Mouse (Mus musculus) neural tube, embryonic 13.5 days (tissue): ENCODE data around the gene Orai3. TPM values are rescaled to one million over a fixed set of nuclear protein-coding genes. Genes with fewer than 3 reads are reported as not detected.
"Not testable (repeated sequence)": the region's sequence is repeated elsewhere in the genome, so short reads cannot be mapped to it uniquely, and the experiment has no call there.

ENCODE experiments used
- ATAC-seq: fragments of 200-750 bp; cut with Nextera tagmentation; 2 replicates; pipeline ENCODE4 v1.8.0; 2017; ENCODE audit warnings: low read depth, mild to moderate bottlenecking, moderate TSS enrichment, moderate library complexity
- H3K27ac ChIP-seq: fragments of 300-500 bp; sonication (generic); replicated peaks from 2 replicates; pipeline ENCODE4 v1.5.1; 2015; ENCODE audit warnings: moderate library complexity, mild to moderate bottlenecking, inconsistent platforms
- H3K27me3 ChIP-seq: fragments of 300-500 bp; sonication (generic); 2 replicates; pipeline ENCODE4 v1.6.1; 2015; ENCODE audit warnings: mild to moderate bottlenecking, inconsistent platforms
- H3K36me3 ChIP-seq: fragments of 300-500 bp; sonication (generic); 2 replicates; pipeline ENCODE4 v1.6.1; 2015; ENCODE audit warnings: mild to moderate bottlenecking, inconsistent platforms
- H3K4me1 ChIP-seq: fragments of 300-500 bp; sonication (generic); replicated peaks from 2 replicates; pipeline ENCODE4 v1.6.1; 2015; ENCODE audit warnings: inconsistent platforms
- H3K4me2 ChIP-seq: fragments of 300-500 bp; sonication (generic); 2 replicates; pipeline ENCODE4 v1.6.1; 2015; ENCODE audit warnings: inconsistent platforms, mild to moderate bottlenecking, moderate library complexity
- H3K4me3 ChIP-seq: fragments of 300-500 bp; sonication (generic); 2 replicates; pipeline ENCODE4 v1.5.1; 2015; ENCODE audit warnings: mild to moderate bottlenecking, inconsistent platforms
- H3K9ac ChIP-seq: fragments of 300-500 bp; sonication (generic); 2 replicates; pipeline ENCODE4 v1.6.1; 2015; ENCODE audit warnings: moderate library complexity, mild to moderate bottlenecking, inconsistent platforms
- H3K9me3 ChIP-seq: fragments of 300-500 bp; sonication (generic); 2 replicates; pipeline ENCODE4 v1.6.1; 2016; ENCODE audit warnings: inconsistent platforms
- WGBS: fragments of 180-500 bp; shearing (Covaris S2); methylation state at CpG from one replicate; pipeline ENCODE4 v1.1.7; 2015; 5-methylcytosine and 5-hydroxymethylcytosine counted together
- polyA plus RNA-seq: library from polyadenylated mRNA; unstranded; fragments of >200 nt; fragmentation: Nextera tagmentation; extraction: Ambion mirVana; gene quantifications from 2 replicates; pipeline ENCODE4 v1.2.1, GENCODE M21; 2015

Gene Orai3
- polyA plus RNA-seq: 9.7 and 9.9 TPM in 2 replicates

DNA sequence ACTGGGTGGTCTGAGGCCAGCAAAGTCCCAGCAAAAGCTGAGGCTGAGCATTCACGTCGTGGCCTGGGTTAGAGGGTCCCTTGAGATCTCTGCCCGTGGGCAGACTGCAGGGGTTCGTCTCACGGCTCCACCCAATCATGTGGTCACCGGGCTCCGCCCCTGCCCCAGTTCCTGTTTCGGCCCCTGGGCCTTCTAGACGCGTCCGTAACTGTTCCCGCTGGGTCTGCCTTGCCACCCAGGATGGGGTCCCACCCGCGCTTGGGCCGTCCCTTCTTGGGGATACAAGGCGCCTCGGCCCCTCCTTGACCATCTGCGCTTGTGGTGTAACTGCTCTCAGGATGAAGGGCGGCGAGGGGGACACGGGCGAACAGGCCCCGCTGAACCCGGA, at the start of gene Orai3:
Orai3 (plus strand) TSS at position 165 of the 388 bp plus-strand sequence.
- Histone ChIP-seq H3K9ac (peak within 1 kb of the TSS; percentile 80), H3K4me1 (peaks cover 31% of the 10 kb centered on the region), H3K27me3 (no peaks in the 10 kb centered on the region), H3K9me3 (no peaks in the 10 kb centered on the region), H3K36me3 (peaks cover 41% of the 10 kb centered on the region), H3K27ac (peak within 1 kb of the TSS; percentile 74), H3K4me2 (peak within 1 kb of the TSS; percentile 74), H3K4me3 (peak within 1 kb of the TSS; percentile 48)
- ATAC-seq: peak; percentile 67
- WGBS: under 1% methylated on average over 24 of the region's 24 CpGs

DNA sequence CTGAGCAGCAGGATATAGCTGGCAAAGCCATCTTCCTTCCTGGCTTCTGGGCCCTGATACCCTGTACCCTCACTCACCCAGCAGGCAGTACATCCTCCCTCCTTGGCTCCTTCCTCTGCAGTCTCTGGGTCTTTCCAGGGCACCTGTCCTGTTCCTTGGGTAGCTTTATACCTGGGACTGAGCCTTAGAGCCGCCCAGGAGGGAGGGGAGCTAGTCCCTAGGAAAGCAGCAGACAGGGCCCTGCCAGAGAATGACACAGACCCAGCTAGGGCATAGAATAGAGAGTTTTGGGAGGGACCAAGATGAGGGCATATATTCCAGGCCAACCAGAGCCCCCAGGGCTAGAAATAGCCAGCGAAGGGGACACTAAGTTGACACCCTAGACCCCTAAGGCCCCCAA, 44.1 kb upstream of the Orai3 start:
- WGBS: 41% methylated on average over 2 of the region's 2 CpGs
- no peaks in the 10 kb centered on the region for H3K9me3 ChIP-seq

DNA sequence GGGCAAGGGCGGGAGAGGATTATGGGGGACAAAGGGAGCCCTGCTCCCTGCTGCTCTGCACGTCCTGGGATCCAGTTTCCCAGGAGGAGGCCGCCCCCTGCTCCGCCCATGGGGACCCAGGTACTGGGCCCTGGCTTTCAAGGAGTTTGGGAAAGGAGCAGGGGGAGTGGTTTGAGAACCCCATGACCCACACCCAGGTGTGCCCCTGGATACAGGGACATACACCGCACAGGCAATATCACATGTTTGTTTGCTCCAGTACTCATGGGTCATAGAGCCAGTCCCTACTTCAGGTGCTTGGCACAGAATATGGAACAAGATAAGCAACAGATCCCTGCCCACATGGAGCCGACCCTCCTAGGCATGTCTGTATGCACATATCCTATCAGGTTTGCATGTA, 43.7 kb upstream of the Orai3 start:
- Histone ChIP-seq H3K27ac (no peak overlapping the region), H3K4me2 (no peak overlapping the region), H3K4me1 (no peaks in the 10 kb centered on the region), H3K9ac (no peak overlapping the region), H3K9me3 (no peaks in the 10 kb centered on the region), H3K27me3 (no peaks in the 10 kb centered on the region), H3K36me3 (no peaks in the 10 kb centered on the region), H3K4me3 (no peak overlapping the region)
- 61% methylated on average over 6 of the region's 6 CpGs for WGBS
- no peak for ATAC-seq

More for the DNA sequence above, 44.1 kb upstream of the Orai3 start:
- no peaks in the 10 kb centered on the region for H3K4me1 ChIP-seq
- H3K36me3 ChIP-seq: no peaks in the 10 kb centered on the region
- no peak for ATAC-seq
- no peak overlapping the region for H3K4me2 ChIP-seq
- no peak overlapping the region for H3K9ac ChIP-seq
- H3K4me3 ChIP-seq: no peak overlapping the region
- H3K27ac ChIP-seq: no peak overlapping the region
- no peaks in the 10 kb centered on the region for H3K27me3 ChIP-seq

DNA sequence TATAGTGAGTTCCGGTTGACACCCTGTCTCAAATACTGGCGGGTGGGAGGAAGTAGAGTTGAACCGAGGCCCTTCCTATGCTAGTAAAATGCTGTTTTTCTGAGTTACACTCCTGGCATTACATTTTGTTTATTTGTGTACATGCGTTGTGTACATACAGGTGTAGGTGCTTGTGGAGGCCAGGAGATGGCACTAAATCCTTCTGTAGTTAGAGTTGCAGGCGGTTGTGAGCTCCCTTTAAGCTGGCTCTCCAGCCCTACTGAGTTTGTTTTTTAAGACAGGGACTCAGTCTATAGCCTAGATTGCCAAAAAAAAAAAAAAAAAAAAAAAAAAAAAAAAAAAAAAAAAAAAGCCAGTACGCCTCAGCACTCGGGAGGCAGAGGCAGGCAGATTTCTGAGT, 41.7 kb upstream of the Orai3 start:
- Histone ChIP-seq H3K9me3 (no peaks in the 10 kb centered on the region), H3K27ac (no peak overlapping the region), H3K36me3 (no peaks in the 10 kb centered on the region), H3K9ac (no peak overlapping the region), H3K27me3 (no peaks in the 10 kb centered on the region), H3K4me1 (no peaks in the 10 kb centered on the region), H3K4me2 (no peak overlapping the region), H3K4me3 (no peak overlapping the region)
- 88% methylated on average over 7 of the region's 7 CpGs for WGBS
- ATAC-seq: no peak

DNA sequence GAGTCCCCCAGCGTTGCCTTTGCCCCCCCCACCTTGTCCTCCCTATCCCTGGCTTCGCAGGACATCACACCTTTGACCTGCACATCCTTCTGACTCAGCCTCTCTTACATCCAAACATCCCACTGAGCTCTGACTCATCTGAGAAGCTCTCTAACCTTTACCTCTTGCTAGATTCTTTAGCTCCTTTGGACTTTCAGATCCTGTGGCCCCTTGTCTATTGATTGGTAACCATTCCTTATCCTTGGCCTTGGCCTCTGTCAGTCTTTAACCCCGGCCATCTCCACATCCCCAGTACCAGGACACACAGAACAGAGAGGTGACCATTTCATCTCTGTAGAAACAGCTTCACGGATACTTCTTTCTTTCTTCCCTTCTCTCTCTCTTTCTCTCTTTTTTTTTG, 39.4 kb upstream of the Orai3 start:
- H3K36me3 ChIP-seq: no peaks in the 10 kb centered on the region
- ATAC-seq: no peak
- no peak overlapping the region for H3K27ac ChIP-seq
- H3K4me3 ChIP-seq: no peak overlapping the region
- H3K27me3 ChIP-seq: no peaks in the 10 kb centered on the region
- H3K4me1 ChIP-seq: no peaks in the 10 kb centered on the region
- H3K4me2 ChIP-seq: no peak overlapping the region
- H3K9ac ChIP-seq: no peak overlapping the region
- 62% methylated on average over 4 of the region's 4 CpGs for WGBS
- no peaks in the 10 kb centered on the region for H3K9me3 ChIP-seq

DNA sequence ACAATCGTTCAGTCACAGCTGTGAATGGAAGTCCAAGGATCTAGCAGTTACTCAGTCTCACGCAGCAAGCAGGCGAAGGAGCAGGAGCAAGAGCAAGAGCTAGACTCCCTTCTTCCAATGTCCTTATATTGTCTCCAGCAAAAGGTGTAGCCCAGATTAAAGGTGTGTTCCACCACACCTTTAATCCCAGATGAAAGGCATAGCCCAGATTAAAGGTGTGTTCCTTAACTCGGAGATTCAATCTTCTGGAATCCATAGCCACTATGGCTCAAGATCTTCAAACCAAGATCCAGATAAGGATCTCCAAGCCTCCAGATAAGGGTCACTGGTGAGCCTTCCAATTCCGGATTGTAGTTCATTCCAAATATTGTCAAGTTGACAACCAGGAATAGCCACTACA, 37.5 kb upstream of the Orai3 start, which contains the start of gene Ctf2:
Ctf2 (minus strand) TSS at position 101 of the 400 bp plus-strand sequence.
- not testable (repeated sequence) for H3K27me3 ChIP-seq, H3K4me1 ChIP-seq, H3K27ac ChIP-seq, H3K36me3 ChIP-seq, H3K4me2 ChIP-seq, H3K4me3 ChIP-seq, H3K9ac ChIP-seq, H3K9me3 ChIP-seq, ATAC-seq
- no CpG with 5 or more reads among the region's 5 CpGs for WGBS

DNA sequence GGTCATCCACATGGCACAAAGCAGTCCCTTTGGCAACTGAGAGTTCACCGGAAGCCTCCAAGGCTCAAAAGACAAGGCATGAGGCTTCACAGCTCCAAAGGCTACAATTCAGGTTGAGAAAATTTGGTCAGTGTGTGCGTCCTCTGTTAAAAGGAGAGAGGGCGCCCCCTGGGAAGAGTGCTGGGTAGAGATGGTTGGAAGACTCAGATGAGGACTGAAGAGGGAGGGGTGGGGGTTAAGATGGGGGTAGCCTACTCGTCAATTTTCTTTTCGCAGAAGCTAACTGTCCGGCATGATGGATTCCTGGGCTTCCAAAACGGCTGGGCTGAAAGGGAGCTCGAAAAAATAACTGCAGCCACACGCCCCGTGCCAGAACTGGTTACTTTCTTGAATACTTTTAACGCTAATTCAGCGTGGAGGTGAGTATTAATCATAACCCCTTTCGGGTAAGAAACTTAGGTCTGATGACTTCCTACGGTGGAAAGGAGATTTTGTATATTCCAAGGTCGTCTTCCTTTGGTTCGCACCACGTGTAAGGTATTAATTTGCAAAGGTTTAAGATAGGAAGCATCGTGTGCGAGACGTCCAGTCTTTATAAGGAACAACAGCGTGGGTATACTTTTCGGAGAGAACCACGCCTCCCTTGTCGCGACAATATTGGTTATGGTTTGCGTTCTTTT, 25.1 kb upstream of the Orai3 start, which contains the start of gene Fbxl19:
Fbxl19 (plus strand) TSS at position 178 of the 680 bp plus-strand sequence.
- peak within 1 kb of the TSS; percentile 93 for H3K27ac ChIP-seq
- peaks cover 16% of the 10 kb centered on the region for H3K36me3 ChIP-seq
- peak within 1 kb of the TSS; percentile 84 for H3K4me2 ChIP-seq
- H3K4me1 ChIP-seq: peaks cover 26% of the 10 kb centered on the region
- no peak for ATAC-seq
- no peaks in the 10 kb centered on the region for H3K27me3 ChIP-seq
- H3K4me3 ChIP-seq: peak within 1 kb of the TSS; percentile 94
- H3K9ac ChIP-seq: peak within 1 kb of the TSS; percentile 67
- no peaks in the 10 kb centered on the region for H3K9me3 ChIP-seq
- under 1% methylated on average over 26 of the region's 26 CpGs for WGBS

DNA sequence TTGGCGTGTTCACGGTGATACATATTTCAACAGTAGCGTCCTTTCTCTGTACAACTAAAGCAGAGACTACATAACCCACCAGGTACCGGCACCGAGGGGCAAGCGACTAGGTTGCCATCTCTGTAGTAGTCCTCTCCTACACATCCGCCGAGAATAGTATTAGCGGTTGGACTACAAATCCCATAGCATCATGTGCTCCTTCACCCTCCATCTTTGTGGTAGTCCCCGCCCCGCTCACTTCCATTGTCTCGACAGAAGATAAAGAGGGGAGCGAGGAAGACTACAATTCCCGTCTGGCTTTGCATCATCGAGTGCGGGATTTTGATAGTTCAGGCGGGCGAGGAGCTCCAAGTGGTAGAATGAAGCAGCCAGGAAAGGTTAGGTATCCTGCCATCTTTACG, 24.4 kb upstream of the Orai3 start:
- peaks cover 26% of the 10 kb centered on the region for H3K4me1 ChIP-seq
- ATAC-seq: peak; percentile 90
- peaks cover 23% of the 10 kb centered on the region for H3K36me3 ChIP-seq
- peak overlapping the region; percentile 93 for H3K27ac ChIP-seq
- no peaks in the 10 kb centered on the region for H3K27me3 ChIP-seq
- H3K9me3 ChIP-seq: no peaks in the 10 kb centered on the region
- peak overlapping the region; percentile 84 for H3K4me2 ChIP-seq
- under 1% methylated on average over 19 of the region's 19 CpGs for WGBS
- H3K4me3 ChIP-seq: peak overlapping the region; percentile 94
- peak overlapping the region; percentile 67 for H3K9ac ChIP-seq

DNA sequence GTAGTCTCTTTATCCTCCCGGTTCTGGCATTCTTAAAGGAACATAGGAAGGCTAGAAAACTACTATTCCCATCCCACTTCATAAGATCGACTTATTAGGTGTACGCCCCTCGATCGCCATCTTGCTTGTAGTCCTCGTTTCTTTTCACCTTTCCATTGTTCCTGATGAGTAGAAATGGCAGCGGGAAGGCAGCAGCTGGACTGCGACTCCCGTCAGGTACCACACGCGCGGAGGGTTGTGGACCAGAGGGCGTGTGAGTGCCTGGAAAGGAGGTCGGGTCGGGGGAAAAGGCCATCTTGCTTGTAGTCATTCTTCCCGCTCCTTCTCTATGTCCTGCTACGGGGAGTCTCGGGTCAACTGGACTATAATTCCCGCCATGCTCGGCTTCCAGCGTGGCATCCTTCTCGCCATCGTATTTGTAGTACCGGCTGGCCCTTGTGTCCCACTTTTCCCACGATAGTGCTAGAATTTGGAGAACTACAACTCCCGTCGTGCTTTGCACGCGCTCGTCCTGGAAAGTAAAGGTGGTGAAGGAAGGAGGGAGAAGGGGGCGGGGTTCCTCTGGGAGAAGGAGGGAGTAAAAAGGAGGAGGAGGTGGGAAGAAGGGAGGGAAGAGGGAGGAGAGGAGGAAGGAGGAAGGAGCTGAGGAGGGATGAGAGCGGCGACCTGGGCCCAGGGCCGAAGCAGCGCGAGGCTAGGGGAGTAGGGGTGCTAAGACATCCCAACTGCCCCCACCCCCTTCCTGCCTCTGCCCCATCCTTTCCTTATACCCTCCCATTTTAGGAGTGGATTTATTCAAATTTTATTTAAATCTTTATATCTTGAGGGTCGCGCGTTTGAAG, 23.7 kb upstream of the Orai3 start:
- no peaks in the 10 kb centered on the region for H3K27me3 ChIP-seq
- peak overlapping the region; percentile 84 for H3K4me2 ChIP-seq
- ATAC-seq: peak; percentile 94
- peak overlapping the region; percentile 93 for H3K27ac ChIP-seq
- peaks cover 29% of the 10 kb centered on the region for H3K36me3 ChIP-seq
- WGBS: 0% methylated on average over 39 of the region's 39 CpGs
- H3K4me3 ChIP-seq: peak overlapping the region; percentile 94
- H3K9ac ChIP-seq: peak overlapping the region; percentile 98
- H3K4me1 ChIP-seq: peaks cover 26% of the 10 kb centered on the region
- H3K9me3 ChIP-seq: no peaks in the 10 kb centered on the region

DNA sequence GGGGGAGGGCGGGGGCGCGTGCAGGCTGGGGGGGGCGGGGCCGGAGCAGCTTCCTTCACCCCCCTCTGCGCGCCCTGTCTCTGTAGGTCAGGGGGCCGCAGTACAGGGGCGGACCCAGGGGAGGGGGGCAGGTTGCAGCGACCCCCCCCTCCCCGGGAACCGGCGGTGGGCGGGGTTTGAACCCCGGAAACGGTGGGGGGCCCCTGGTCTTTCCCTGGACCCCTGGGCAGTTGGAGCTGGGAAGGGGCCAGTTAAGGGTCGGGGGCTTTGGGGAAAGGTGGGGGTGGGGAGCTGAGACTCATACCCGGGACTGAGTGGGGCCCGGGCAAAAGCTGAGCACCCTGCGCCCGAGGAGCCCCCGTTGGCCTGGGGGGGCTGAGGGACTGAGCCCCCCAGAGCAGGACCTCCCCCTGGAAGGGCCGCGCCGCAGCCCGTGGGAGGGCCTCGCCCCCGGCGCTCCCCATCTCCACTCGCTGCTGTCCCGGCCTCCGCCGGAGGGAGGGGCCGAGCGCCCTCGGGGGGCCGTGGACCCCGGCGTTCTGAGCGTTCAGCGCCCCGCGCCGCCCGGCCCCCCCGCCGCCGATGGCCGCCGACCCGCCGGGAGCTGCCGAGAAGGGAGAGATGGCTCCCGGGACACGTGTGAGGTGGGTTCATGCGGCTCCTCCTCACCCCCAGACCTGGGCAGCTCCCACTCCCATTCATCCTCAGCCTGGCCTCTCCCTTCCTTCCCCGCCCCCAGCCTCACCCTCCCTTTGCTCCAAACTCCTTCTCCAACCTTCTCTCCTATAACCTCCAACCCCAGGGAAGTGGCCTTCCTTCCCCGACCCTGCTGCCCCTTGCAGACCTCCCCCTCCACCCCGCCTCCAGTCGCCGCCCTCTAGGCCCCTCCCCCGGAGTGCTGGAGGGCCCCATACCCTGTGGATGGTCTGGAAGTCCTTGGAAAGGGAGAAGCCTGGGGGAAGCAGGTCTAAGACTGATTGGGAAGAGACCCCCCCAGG, 22.8 kb upstream of the Orai3 start:
- Histone ChIP-seq H3K9me3 (no peaks in the 10 kb centered on the region), H3K27me3 (no peaks in the 10 kb centered on the region), H3K36me3 (peaks cover 39% of the 10 kb centered on the region), H3K27ac (peak overlapping the region; percentile 93), H3K4me1 (peaks cover 26% of the 10 kb centered on the region), H3K4me2 (peak overlapping the region; percentile 84), H3K9ac (peak overlapping the region; percentile 98), H3K4me3 (peak overlapping the region; percentile 94)
- 0 out of 2 replicates have a peak, but pooled peaks have one; percentile 8 for ATAC-seq
- WGBS: 2% methylated on average over 42 of the region's 62 CpGs

DNA sequence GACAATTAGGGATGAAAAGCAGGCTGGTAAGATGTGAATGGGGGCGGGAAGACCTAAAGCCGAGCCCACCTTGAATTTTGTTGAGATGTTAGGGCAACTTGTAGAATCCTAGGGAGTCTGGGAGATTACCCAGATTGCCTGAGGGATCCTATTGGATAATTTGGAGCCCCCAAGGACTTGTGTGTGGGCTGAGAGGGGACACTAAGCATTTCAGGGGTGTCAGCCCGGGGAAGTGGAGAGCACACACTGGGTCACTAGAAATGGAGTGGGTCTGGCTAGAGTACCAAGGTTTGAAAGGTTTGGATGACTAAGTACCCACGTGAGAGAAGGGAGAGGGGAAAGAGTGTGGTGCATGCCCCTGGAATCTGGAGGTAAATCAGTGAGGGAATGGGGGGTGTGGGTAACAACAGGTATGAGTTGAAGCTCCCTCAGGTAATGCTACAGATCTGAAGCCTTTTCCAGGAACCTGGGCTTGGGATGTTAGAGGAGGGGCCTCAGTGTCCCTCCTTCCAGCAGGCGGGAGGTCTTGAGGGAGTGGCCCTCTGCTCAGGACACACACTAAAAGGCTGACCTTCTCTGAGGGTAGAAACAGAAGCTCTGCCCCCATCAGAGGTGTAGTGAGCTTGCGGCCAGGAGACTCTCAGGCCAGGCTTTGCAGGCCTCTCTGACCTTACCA, 21.9 kb upstream of the Orai3 start:
- H3K27ac ChIP-seq: peak overlapping the region; percentile 93; the same call in 1 of the 2 replicates
- WGBS: 40% methylated on average over 6 of the region's 6 CpGs
- peaks cover 48% of the 10 kb centered on the region for H3K36me3 ChIP-seq

More for the DNA sequence above, 21.9 kb upstream of the Orai3 start:
- H3K27me3 ChIP-seq: no peaks in the 10 kb centered on the region
- H3K4me1 ChIP-seq: peaks cover 26% of the 10 kb centered on the region
- no peaks in the 10 kb centered on the region for H3K9me3 ChIP-seq
- peak overlapping the region; percentile 94 for H3K4me3 ChIP-seq
- H3K9ac ChIP-seq: peak overlapping the region; percentile 98
- no peak for ATAC-seq
- peak overlapping the region; percentile 84 for H3K4me2 ChIP-seq
